Mouse (Mus musculus) T-helper 1 cell (primary cell): ENCODE data around the gene Tmem50a.
"Not testable (repeated sequence)": the region's sequence is repeated elsewhere in the genome, so short reads cannot be mapped to it uniquely, and the experiment has no call there.

Experiments
- in situ Hi-C: fragments of 300-600 bp; cut with MboI, MseI; formaldehyde crosslinking; loops from one replicate; pipeline ENCODE4 v1.15.1; 2025; ENCODE audit warnings: high pct_unique_total_duplicates

The Tmem50a gene

DNA sequence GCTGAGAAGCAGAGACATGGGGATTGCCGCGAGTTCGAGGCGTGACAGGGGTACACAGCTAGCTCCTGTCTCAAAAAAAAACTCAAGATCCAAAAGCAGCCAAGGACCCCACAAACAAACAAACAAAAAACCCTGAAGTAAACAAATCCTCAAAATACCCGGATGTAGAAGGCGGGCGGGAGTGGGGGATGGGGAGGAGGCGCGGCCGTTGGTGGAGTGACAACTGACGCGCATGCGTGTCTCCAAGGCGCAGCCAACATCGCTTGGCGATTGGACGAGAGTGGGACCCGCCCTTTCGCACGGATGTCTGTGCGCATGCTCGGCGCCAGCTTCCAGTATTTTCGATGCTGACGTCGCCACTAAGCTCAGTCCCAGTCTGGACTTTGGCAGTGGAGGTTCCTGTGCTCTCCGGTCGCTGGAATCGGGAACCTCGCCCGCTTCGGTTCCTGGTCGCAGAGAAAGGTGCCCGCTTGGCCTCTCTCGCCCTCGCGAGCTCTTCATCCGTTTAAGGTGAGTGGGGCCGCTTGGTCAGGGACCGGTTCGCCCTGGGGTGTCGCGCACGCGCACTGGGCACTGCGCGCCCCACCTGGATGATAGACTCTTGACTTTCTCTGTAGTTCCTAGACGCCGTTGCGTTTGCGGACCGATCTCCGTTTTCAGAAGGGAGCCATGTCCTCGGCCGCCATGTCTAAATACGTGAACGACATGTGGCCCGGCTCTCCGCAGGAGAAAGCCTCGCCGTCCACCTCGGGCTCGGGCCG, 8.6 kb upstream of the Tmem50a start, which contains the start of gene Rsrp1:
Gene Rsrp1 (plus strand): TSS at position 335 of the 761 bp plus-strand sequence.
- in situ Hi-C loops, result no loop called here

DNA sequence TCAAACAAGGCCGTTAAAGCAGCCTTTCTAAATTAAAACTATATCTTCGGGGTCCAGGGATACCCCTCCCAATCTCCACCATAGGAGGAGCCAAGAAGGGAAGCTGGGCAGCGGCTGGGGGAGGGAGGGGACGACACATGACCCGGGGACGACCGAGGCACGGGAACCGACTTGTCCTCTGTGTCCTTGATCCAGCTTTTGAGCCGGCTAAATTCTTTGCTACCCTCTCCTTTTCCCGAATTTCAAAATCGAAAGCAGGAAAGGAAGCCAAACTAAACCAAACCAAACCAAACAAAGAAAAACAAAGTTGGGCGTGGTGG, 8.1 kb upstream of the Tmem50a start:
- in situ Hi-C loops, result no loop called here

DNA sequence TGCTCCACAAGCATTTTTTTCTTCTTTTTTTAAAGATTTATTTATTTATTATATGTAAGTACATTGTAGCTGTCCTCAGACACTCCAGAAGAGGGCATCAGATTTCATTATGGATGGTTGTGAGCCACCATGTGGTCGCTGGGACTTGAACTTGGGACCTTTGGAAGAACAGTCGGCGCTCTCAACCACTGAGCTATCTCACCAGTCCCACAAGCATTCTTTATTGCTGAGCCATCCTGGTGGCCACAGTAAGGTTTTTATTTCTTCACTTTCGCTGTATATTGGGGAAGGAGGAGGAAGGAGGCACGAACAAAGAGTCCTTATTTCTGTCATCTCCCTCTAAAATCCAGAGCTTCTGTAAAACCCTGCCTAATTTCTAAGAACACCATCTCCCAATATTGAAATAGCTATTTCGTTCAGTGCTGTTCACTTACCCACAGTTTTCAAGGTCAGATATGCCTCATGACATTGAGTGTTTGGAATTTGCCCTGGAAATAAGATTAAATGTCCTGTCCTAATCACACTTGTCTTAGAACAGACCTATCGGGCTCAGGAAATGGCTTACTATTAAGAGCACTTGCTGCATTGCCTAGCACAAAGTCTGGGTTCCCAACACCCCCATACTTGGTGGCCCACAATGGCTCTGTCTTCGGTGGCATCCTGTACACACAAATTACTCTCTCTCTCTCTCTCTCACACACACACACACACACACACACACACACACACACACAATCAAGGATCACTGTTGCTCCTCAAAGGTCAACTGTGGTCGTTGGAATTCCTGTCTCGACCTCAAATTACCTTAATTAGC, 7.5 kb upstream of the Tmem50a start:
- in situ Hi-C loops, result no loop called here

DNA sequence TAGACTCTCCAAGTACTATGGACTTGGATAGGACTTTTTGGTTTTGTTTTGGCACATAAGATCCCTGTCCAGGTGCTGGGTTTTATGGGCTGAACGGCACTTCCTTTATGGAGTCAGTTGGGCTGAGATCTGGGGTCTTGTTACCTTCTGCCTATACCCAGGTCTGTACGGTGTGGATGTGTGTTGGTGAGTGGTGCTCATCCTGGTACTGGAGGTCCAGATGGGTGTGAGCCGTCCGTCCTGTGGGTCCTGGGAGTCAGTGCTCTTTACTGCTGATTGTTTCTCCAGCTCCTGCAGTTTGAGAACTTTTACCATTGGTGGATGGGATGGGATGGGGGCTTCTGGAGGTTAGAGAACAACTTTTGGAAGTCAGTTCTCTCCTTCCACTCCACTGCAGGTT, 6.9 kb upstream of the Tmem50a start:
- in situ Hi-C loops, result no loop called here

DNA sequence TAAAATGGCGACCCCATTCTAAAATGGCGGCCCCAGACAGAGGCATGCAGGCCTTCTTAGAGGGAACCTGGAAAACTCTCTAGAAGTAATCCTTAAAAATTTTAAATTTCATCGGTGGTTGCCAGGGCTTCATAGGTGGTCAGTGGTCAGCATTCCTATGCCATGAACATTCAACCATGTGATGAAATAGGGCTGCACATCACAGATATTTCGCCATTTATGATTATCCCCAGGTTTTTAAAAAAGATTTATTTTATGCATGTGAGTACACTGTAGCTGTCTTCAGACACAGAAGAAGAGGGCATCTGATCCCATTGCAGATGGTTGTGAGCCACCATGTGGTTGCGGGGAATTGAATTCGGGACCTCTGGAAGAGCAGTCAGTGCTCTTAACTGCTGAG, 5.8 kb upstream of the Tmem50a start:
- in situ Hi-C loops, result no loop called here

DNA sequence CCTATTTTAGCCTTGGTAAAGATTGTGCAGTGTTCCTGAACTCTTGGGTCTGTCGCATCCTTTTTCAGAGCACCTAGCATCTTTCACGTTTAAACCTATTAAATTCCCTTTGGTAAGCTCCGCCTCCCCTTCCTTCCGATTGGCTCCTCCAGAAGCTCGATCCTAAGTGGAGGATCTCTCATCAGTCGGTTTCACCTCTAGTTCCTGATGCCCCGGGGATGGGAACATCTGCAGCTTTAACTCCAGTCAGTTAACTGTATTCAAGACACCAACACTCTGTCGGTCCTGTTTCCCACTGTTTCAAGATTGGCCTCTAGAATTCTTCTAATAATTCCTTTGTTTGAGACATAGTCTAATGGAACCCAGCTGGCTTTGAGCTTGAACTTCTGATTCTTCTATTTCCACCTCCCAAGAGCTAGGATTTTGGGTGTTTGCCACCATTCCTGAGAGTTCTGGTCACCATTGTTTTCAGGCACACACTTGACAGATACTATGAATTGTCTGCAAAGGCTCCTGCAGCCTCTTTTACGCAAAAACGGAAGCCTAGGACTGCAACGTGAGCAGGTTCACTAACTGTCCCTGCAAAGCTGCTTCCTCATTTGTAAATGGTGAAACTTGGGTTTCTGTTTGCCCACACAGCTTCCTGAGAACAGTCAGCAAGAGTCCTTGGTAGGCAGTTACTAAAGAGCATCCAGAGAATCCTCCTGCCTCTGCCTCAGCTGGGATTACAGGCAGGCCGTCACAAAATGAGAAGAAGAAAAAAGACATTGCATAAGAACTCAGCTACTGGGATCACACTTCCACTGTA, 5.1 kb upstream of the Tmem50a start:
- in situ Hi-C loops, result loop anchor here (5.0 kb wide), 1 partner anchor 813 kb away; no protein-coding TSS in a partner anchor

DNA sequence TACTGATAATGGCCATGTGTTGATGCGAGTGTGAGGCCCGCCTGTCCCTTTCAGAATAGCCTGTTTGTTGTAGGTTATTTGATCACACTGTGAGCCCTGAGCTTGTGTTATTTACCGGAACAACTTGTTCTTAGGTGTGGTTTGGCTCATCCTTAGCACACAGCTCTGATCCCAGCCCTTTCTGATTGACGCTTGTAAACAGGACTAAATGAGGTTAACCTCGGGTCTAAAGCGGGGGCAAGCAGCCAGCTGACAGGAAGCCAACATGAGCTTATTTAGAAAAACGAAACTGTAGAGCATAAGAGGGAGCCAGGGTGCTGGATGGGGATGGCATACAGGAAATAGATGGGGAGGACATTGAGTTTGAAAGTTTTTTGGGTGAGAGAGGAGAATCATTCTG, 3.6 kb upstream of the Tmem50a start:
- in situ Hi-C loops, result loop anchor here (5.0 kb wide), 1 partner anchor 811 kb away; no protein-coding TSS in a partner anchor

DNA sequence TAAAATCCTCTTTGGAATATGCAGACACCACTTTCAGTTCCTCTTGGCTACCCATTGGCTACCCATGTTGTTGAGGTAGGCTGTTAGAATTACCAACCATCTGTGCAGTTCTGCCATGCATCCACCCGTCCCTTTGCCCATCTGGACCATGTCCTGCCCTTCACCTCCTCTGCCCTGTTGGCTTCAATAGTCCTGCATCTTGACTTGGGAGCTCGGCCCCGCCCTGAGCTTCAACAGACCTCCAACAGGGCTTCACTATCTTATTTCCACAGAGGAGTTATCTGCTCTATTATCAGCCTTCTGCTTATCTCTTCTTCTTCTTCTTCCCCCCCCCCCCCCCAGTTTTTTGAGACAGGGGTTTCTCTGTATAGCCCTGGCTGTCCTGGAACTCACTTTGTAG, 2.4 kb upstream of the Tmem50a start:
- in situ Hi-C loops, result loop anchor here (5.0 kb wide), 1 partner anchor 810 kb away; no protein-coding TSS in a partner anchor

DNA sequence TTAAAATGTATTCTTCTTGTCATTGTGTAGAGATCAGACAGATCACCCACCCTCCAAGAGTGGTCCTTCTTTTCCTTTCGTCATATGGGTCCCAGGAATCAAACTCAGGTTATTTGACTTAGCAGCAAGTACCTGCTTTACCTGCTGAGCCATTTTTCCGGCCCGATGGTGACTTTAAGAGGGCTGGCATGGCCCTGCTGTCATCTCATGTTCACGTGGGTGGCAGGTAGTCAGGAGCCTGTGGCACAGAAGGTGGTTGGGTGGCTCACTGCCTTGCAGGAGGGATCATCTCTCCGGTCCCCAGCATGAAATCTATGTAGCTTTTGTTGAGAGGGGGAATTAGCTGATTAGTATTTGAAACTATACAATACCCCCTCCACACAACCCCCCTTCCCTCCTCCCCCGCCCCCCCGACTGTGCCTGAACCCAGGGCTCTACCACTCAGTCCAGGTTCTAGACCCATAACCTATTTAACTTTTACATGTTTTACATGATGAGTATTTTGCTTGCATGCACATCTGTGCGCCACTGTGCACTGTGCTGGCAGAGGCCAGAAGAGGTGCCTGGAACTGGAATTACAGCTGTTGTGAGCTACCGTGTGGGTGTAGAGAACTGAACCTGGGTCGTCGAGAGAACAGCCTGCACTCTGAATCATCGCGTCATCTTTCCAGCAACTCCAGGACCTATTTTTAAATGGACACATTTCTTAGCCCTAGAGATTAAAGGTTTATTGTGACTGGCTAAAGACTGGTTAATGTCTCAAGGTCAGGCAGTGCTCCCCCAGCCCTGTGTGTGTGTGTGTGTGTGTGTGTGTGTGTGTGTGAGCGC, 613 bp upstream of the Tmem50a start:
- in situ Hi-C loops, result loop anchor here (5.0 kb wide), 1 partner anchor 808 kb away; no protein-coding TSS in a partner anchor

DNA sequence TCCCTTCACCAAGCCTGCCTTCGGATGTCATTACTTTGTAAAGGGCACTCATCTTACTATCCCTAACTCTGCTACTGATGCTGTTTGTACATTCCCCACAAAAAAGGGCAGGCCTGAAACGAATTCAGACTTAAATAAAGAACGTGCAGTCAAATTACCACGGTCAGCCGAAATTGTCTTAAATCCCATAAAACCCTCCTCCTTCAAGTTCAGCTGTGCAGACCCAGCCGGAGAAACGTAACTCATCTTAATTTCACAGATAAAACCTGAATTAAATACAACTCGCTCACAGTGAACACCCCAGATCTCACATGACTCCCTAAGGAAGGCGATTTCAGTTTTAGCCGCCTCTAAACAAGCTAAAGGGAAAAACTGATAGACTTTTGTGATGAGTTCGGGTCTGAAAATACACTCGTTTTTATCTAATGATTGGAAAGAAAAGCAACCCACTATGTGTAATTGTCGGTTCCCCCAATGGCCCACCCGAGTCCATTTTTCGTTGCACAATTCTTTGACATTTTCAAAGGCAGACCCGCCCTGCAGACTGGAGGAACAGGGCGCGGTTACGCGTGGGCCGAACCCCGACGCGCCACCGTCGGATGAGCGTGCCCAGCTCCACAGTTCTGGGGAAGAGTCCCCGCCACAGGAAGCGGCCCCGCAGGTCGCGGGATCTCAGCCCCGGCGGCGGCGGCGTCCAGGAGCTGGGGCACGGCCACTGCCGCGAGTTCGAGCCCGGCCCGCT, 531 bp downstream of the Tmem50a start:
- in situ Hi-C loops, result no loop called here

DNA sequence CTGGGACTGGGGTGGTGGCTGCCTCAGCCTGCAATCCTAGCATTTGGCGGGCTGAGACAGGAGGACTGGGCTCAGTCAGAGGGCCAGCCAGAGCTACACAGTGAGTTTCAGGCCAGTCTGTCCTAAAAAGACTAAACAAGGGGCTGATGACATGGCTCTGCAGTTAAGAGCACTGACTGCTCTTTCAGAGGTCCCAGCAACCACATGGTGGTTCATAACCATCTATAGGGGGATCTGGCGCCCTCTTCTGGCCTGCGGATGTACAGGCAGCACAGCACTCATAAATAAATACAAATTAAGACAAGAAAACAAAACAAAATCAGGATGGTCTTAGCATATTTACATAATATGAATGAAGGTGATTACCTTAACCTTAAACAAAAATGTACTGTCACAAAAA, 1.4 kb downstream of the Tmem50a start:
- in situ Hi-C loops, result no loop called here

DNA sequence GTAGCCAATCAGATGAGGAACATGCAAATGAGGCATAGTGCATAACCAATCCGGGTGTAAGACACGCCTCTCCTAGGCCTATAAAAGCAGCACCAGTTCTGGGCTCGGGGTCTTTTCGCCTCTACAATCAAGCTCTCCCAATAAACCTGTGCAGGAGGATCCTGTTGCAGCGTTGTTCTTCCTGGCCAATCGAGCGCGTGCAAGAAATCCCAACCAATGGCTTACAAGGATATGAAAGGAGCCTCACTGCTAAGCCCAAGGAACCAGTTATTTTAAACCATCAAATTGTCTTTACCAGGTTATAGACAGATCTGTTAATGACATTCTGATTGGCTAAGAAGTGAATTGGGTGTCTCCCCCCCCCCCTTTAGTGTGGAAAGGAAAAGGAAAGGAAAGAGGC, 3.4 kb downstream of the Tmem50a start:
- in situ Hi-C loops, result not testable (repeated sequence)

DNA sequence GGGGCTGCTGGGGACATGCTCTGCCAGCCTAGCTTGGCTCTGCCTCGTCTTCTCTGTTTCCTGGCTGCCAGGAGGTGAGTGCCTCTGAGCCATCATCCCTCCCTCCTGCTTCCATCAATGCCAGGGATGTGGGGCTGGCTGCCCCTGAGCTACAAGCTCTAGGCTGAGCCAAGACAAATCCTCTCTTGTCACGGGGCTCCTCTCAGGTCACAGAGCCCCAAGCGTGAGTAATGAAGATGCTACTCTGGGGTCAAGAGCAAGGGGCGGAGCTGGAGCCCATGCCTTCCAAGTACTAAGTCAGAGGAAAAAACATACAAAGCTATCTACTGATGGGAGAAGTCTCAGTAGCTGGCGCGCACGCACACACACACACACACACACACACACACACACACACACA, 11.8 kb downstream of the Tmem50a start:
- in situ Hi-C loops, result no loop called here

DNA sequence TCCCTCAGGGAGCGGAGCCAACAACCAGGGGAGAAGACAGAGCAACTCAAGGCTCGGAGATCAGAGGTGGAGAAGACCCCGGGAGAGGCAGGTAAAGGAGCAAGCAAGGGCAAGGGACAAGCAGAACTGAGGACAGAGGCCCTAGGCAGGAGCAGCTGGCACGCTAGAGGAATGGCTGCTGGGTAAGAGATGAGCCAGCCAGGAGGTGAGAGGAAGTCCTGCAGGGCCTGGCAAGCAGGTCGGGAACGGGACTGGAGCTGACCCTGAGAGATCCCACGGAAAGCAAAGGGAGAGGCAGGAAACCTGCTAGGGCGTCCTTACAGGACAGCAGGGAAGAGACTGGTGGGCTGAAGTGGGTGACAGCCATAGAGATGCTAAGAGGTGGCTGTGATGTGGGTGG, 13.7 kb downstream of the Tmem50a start:
- in situ Hi-C loops, result no loop called here

DNA sequence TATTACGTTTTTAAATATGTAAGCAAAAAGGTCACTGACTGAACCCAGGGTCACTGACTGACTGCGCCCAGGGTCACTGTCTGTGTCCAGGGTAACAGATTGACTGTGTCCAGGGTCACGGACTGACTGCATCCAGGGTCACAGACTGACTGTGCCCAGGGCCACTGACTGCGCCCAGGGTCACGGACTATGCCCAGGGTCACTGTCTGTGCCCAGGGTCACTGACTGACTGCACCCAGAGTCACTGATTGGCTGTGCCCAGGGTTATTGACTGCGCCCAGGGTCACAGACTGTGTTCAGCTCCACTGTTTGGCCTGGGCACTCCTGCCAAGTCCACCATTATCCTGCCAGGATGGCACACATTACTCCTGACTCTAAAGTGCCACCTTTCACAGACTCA, 17.6 kb downstream of the Tmem50a start:
- in situ Hi-C loops, result loop anchor here (10.0 kb wide), 1 partner anchor 252 kb away; no protein-coding TSS in a partner anchor

DNA sequence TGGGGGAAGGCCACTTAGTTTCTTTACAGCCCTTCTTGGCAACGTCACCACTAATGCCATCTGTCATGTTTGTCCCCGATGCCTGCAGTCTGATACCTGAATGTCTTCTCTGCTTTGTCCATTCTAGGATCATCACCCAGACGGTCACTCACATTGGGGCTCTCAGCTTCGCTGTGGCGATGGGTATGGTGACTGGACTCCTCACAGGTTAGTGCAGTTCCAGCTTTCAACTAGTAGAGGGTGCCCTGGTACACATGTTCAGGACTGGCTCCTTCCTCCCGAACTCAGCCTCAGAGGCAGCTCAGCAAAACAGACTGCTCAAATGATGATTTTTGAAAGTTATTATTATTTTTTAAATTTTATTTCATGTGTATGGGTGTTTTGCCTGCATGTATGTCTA, 22.7 kb downstream of the Tmem50a start:
- in situ Hi-C loops, result loop anchor here (10.0 kb wide), 1 partner anchor 247 kb away; no protein-coding TSS in a partner anchor

DNA sequence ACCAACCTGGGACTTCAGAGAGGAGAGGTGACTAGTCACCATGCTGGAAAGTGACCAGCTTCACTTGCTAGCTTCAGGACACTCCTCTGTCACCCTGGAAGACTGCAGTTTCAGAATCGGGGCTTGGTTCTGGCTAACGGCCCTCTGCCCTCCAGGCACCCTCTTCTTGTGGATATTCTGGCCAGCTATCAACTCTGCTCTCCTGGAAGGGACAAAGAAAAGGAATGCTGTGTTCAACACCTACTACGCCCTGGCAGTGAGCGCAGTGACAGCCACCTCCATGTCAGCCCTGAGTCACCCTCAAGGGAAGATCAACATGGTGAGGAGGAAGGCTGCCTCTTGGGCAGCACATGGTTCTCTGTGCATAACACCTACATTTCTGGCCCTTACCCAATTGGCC, 30.5 kb downstream of the Tmem50a start:
- in situ Hi-C loops, result no loop called here

DNA sequence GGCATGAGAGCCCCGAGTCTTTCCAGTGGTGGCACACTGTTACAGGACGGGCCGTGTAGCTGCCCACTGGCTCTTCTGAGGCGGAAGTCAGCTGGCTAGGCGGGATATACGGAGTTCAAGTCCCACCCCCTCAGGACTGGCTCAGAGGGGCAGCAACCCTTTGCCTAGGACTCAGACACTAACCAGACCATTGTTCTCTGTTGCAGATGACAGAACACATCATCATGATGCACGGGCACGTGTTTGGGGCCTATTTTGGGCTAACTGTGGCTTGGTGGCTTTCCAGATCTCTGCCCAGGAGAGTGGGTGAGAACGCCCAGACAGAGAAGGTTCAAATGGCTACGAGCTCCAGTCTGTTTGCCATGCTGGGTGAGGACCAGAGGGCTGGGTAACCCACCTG, 31.0 kb downstream of the Tmem50a start:
- in situ Hi-C loops, result no loop called here

DNA sequence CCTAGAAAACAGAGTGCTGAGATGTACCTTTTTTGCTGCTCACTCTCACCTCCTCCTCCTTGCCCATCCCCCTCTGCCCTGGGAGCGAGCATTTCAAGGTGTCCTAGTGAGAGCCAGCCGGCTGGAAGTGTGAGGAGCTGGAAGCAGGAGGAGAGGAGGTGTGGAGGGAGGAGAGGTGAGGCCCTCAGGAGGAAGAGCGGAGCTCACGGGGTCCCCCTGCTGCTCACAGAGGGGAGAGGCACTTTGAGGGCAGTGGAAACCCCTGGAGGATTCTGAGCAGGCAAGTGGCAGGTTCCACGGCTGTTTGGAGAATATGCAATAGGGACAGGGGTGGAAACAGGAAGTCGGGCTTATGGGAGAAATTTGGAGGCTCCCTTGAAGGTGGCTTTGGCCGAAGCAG, 31.6 kb downstream of the Tmem50a start:
- in situ Hi-C loops, result no loop called here

DNA sequence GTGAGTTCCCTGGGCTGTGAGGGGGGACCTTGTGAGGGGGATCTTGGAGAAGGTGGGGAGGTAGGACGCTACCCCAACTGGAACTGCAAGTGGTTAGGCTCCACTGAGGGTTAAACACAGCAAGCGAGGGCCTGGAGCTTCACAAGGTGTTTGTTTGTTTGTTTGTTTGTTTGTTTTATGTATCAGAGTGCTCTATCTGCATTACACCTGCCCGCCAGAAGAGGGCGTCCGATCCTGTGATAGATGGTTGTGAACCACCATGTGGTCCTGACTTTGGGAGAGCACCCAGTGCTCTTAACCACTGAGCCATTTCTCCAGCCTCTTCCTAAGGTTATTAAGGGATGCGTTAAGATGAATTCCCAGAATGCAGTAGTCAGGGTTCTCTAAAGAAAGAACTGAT, 34.8 kb downstream of the Tmem50a start:
- in situ Hi-C loops, result no loop called here
